Mouse (Mus musculus): ENCODE results near the gene Adam23.
"Not testable (repeated sequence)": the region's sequence is repeated elsewhere in the genome, so short reads cannot be mapped to it uniquely, and the experiment has no call there.

Adam23 gene

DNA sequence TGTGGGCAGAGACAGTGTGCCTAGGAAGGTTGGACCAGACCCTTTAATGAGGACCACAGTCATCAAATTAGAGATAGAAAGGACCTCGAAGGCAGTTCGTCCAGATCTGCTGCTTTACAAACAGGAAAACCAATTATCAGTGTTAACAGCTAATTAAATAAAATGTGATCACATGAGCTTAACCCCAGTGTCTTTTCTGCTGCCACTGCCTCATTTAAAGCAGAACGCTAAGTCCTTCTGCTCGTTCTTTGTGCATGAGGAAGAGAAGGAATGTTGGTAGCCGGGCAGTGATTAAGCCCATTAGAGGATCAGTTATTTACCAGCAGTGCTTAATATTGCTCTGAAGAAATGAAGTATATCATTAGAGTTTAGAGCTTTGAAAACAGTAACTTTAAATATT is 131.1 kb downstream of the Adam23 start:
- DNase-seq (ENCODE audit: low spot score in 2 of 2) = no peak

DNA sequence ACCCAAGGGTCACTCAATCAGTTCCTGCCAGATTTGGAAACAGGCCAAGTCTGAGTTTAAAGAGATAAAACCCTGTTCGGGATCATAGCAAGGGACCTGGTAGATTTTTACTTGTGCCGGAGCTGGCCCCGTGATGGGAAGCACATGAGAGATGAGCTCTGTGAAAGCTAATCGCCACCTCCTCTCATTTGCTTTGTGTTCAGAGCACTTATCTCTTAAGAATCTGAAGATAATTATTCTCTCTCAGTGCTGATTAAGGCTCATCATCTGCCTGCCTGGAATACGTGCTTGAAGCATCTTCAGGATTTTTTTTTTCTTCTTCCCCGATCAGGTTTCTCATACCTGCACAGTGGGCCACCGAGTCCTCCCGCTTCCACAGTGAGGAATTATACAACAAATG is 133.5 kb downstream of the Adam23 start:
- no peak for DNase-seq (ENCODE audit: low spot score in 2 of 2)

DNA sequence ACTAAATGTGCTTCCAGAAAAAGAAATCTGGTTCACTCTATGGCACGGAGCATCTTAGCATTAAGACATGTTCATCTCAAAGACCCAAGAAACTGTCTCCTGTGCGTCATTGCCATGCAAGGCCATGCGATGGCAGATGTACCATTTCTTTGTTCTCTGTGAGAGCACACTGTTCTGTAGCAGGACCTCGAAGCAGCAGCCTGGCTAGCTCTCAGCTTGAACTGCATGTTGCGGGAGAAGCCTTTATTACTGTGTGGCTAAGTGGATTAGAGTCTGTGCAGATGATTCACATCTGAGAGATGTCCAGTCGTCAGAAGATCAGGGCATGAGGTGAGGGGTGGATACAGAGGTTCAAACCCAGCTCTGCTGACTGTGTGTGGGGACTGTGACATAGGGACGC is 141.2 kb downstream of the Adam23 start:
- DNase-seq (ENCODE audit: low spot score in 2 of 2) = no peak

DNA sequence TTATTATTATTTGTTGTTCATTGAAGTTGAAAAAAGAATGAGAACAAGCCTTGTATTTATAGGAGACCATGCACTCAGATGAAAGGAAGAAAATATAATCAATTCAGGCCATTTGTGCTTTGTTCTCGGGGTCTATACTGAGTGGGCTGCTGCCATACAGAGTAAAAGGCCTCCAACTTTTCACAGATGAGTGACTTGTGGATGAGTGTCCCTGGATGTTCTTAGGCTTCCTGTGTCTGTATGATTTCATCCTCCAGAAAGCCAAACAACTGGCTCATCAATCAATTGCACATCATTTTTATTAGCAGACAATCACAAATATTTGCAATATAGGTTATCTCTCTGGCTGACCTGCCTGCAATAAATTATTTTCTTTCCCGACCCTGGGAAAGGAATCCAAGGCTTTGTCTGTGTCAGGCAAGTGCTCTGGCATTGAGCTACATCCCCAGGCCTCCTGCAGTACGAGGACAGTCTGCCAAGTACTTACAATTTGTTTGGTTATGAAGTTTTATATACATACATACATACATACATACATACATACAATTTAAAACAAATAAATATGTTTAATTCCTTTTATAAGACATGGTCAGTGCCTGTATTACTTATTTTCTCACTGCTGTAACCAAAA is 158.3 kb downstream of the Adam23 start:
- no peak for DNase-seq (ENCODE audit: low spot score in 2 of 2)

DNA sequence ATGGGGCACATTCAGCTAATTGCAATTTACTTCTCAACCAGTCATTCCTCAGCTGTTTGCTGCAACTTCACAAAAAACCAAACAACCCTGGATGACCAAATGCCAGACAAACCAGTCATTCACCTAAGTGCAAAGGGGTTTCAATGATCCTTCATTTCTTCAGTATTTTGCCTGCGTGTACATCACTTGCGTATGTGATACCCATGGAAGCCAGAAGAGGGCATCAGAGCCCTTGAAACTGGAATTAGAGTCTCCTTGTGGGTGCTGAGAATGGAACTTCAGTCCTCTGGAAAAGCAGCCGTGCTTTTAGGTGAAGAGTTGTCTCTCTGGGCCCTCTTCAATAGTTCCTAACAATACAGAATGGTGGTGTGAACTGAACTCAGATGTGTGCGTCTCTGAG is 163.9 kb downstream of the Adam23 start:
- DNase-seq (ENCODE audit: low spot score in 2 of 2) = no peak

DNA sequence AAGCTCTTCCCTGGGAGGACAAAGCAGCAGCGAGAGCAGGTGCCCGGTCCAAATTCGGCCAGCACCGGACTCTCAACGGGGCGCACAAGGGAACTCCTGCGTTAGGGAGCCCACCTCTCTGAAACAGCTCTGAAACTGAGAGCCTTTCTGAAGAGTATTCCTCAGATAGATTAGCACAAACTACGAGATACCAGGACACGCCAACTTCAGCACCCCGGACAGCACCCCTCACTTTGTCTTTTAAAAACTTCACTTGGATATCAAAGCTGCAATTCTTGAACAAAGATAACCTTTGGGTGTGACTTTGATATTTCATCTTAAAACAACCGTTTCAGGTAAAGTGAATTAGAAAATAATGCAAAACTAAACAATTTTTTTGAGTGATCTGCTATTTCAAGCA is 168.9 kb downstream of the Adam23 start:
- DNase-seq (ENCODE audit: low spot score in 2 of 2) = peak; percentile 2 to 14

DNA sequence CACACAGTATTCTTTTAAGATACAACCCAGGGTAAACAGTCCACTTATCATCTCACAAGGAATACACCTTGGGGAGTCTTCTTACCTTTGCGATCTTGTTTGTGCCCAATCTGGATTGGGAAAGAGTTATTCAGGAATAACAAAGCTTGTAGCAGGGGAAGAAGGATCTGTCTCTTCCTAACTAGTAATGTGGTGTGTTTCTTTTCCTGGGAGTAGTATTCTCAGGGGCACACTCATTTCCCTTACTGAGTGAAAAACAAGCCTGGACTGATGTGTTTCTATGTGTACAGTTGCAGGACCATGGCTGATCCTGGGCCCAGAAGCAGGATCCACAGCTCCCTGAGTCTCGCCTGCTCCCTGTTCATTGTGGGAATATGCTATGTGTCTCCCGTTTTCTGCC is 170.0 kb downstream of the Adam23 start, which contains the start of gene Gm39653:
TSS of gene Gm39653 (plus strand) at position 301 of the 400 bp plus-strand sequence.
- DNase-seq (ENCODE audit: low spot score in 2 of 2) = no peak

DNA sequence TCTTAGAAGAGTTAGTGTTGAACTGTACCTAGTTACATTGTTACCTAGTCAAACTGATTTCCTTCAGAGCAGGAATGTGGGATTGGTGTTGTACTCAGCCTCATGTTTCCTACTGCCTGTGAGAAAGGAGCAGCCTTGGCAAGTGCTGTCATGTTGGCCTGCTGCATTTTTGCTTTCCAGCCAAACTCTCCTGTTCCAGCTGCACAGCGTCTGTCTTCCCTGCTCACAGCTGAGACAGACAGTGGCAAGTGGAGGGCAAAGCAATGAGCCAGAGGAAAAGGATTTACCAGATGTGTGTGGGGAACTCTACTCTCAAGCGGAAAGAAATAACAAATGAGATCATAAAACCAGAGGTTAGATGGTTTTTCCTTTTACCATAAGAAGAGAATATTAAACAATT is 182.5 kb downstream of the Adam23 start:
- DNase-seq (ENCODE audit: low spot score in 2 of 2) = no peak

DNA sequence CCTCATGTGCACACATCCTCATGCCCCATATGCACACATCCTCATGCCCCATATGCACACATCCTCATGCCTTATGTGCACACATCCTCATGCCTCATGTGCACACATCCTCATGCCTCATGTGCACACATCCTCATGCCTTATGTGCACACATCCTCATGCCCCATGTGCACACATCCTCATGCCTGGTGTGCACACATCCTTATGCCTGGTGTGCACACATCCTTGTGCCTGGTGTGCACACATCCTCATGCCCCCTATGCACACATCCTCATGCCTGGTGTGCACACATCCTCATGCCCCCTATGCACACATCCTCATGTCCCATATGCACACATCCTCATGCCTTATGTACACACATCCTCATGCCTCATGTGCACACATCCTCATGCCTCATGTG is 184.7 kb downstream of the Adam23 start:
- DNase-seq (ENCODE audit: low spot score in 2 of 2) = not testable (repeated sequence)

DNA sequence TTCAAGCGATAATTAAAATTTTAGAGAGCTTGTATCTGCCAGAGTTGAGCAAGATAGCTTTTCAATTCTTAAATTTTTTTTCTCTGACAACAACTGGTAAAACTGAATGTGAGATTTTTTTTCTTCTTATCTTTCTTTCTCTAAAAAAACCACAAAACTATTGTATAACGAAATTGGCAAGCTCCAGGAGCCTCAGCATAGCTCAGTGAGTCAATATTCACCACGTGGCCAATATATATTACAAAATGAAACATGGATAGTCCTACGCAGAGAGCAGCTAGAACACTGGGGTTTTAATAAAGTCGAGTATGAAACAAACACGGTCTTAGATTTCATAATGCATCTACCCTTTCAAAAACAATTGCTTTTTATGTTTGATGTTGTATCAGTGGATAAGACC is 194.2 kb downstream of the Adam23 start:
- no peak for DNase-seq (ENCODE audit: low spot score in 2 of 2)

Data from urinary bladder, postnatal 36 days (tissue).